Mouse (Mus musculus): ENCODE data around the gene Add3.

DNA sequence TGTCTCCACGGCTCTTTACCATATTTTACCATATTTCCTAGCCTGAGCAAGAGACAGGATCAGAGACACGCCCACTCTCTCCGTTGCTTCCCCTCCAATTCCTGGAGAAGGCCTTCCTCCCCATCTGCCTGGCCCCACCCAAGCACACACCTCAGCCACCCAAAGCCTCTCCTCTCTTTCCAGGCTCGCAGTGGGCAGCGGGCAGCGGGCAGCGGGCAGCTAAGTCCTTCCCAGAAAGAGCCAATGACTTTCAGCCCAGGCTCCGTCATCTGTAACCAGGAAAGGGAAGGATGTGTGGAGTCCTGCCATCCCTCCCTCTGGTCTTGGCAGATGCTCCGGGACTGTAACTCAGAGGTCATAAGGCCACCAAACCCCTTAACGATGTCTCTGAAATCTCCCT is 120.0 kb downstream of the Add3 start:
- no peak for TF ChIP-seq CTCF (conservative IDR thresholded peaks at IDR 0.05; ENCODE audit: low read length)
- TF ChIP-seq POU5F1 (IDR thresholded peaks at IDR 0.05; ENCODE audit: borderline replicate concordance, low read length) = no peak

All from E14TG2a.4 (cell line).